ENCODE assay signal across 8 mouse cellular contexts in the genomic region with DNA sequence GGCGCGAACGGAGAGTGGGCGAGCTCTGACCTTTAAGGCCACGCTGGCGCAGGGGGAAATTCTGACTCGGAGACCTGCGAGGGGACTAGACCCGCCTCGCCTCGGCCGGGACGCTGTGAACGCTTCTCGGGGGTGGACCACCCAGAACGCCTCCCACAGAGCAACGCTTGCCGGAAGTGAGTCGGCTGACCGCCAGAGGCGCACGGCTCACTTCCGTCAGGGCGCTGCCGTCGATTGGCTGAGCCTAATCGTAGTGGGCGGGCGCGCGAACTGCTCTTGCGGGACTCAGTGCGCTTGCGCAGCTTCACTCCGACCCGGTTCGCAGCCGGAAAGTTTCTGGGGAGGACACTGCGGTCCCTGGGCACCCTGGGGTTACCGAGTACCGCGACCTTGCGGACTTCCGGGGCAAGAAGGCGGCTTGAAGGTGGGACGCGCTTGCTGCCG. TPM values are rescaled to one million over a fixed set of nuclear protein-coding genes. Genes with fewer than 3 reads are reported as not detected.
DNase-seq lines count a peak whose midpoint lies in the region; ATAC-seq lines count a peak whose summit lies in the region.

A gene (minus strand): TSS at position 148 of the 444 bp plus-strand sequence.
A gene (plus strand): TSS at position 273 of the 444 bp plus-strand sequence.

- no peaks in the 10 kb centered on the region for H3K27me3 ChIP-seq in heart, embryonic 14.5 days (ENCODE audit: control insufficient read depth, insufficient read depth, low read length)
- H3K27me3 ChIP-seq in liver, embryonic 13.5 days = no peaks in the 10 kb centered on the region
- no peaks in the 10 kb centered on the region for H3K27me3 ChIP-seq in stomach, embryonic 16.5 days (ENCODE audit: control insufficient read depth, insufficient read depth, low read length)

- no peaks in the 10 kb centered on the region for H3K9me3 ChIP-seq in heart, embryonic 14.5 days (ENCODE audit: control insufficient read depth, low read length)
- H3K9me3 ChIP-seq in liver, embryonic 13.5 days (replicated peaks) = no peaks in the 10 kb centered on the region
- no peaks in the 10 kb centered on the region for H3K9me3 ChIP-seq in stomach, embryonic 16.5 days (replicated peaks; ENCODE audit: control insufficient read depth, low read length)

- H3K27ac ChIP-seq in heart, embryonic 14.5 days (replicated peaks in 1 of 2; ENCODE audit: control insufficient read depth in 1 of 2, insufficient read depth in 1 of 2, low read depth in 2 of 2, low read length in 2 of 2) = peak within 1 kb of the TSS; percentile 84 to 88
- H3K27ac ChIP-seq in liver, embryonic 13.5 days = peak within 1 kb of the TSS; percentile 87
- peak within 1 kb of the TSS; percentile 93 for H3K27ac ChIP-seq in stomach, embryonic 16.5 days (ENCODE audit: low read length)

- H3K36me3 ChIP-seq in heart, embryonic 14.5 days (ENCODE audit: control insufficient read depth, insufficient read depth, low read length) = no peaks in the 10 kb centered on the region
- no peaks in the 10 kb centered on the region for H3K36me3 ChIP-seq in liver, embryonic 13.5 days
- no peaks in the 10 kb centered on the region for H3K36me3 ChIP-seq in stomach, embryonic 16.5 days (ENCODE audit: control insufficient read depth, insufficient read depth, low read length)

- peak; percentile 98 for DNase-seq in CD4-positive helper T cell, adult 2 months (ENCODE audit: low read depth, low spot score)
- DNase-seq in brain, embryonic 18.5 days (ENCODE audit: low read depth, low spot score) = peak; percentile 87
- DNase-seq in kidney, postnatal 14 days = peak; percentile 99
- peak; percentile 96 for DNase-seq in liver, embryonic 13.5 days
- peak; percentile 96 for DNase-seq in neural tube, embryonic 10.5 days (ENCODE audit: extremely low spot score, low spot score)

- H3K4me2 ChIP-seq in heart, embryonic 14.5 days (ENCODE audit: low read length) = peak within 1 kb of the TSS; percentile 89
- peak within 1 kb of the TSS; percentile 83 for H3K4me2 ChIP-seq in liver, embryonic 13.5 days
- H3K4me2 ChIP-seq in stomach, embryonic 16.5 days (ENCODE audit: low read depth, low read length) = peak within 1 kb of the TSS; percentile 83

- H3K9ac ChIP-seq in heart, embryonic 14.5 days (ENCODE audit: low read length) = peak within 1 kb of the TSS; percentile 86
- H3K9ac ChIP-seq in liver, embryonic 13.5 days = peak within 1 kb of the TSS; percentile 81
- H3K9ac ChIP-seq in stomach, embryonic 16.5 days (ENCODE audit: low read length) = peak within 1 kb of the TSS; percentile 89

- WGBS in heart, embryonic 14.5 days = under 1% methylated on average over 48 of the region's 48 CpGs
- WGBS in liver, embryonic 13.5 days (ENCODE audit: insufficient replicate concordance) = under 1% methylated on average over 48 of the region's 48 CpGs
- WGBS in stomach, embryonic 16.5 days = under 1% methylated on average over 48 of the region's 48 CpGs

- peaks cover 15 to 20% of the 10 kb centered on the region in 2 experiments for H3K4me1 ChIP-seq in heart, embryonic 14.5 days (ENCODE audit: control insufficient read depth in 2 of 2, insufficient read depth in 2 of 2, low read length in 2 of 2)
- H3K4me1 ChIP-seq in liver, embryonic 13.5 days (replicated peaks) = peaks cover 34% of the 10 kb centered on the region
- H3K4me1 ChIP-seq in stomach, embryonic 16.5 days (ENCODE audit: control insufficient read depth, insufficient read depth, low read length) = peaks cover 23% of the 10 kb centered on the region

- H3K4me3 ChIP-seq in heart, embryonic 14.5 days (ENCODE audit: control insufficient read depth in 1 of 2, insufficient read depth in 1 of 2, low read depth in 1 of 2, low read length in 2 of 2) = peak within 1 kb of the TSS; percentile 64 to 83
- peak within 1 kb of the TSS; percentile 75 for H3K4me3 ChIP-seq in liver, embryonic 13.5 days (replicated peaks)
- H3K4me3 ChIP-seq in stomach, embryonic 16.5 days (replicated peaks; ENCODE audit: low read length) = peak within 1 kb of the TSS; percentile 80

- peak; percentile 90 for ATAC-seq in erythroid progenitor cell, adult 5-6 weeks (replicated peaks; ENCODE audit: low FRiP score, poor library complexity, severe bottlenecking)
- peak; percentile 85 for ATAC-seq in heart, embryonic 14.5 days (ENCODE audit: insufficient number of reproducible peaks, insufficient read depth, low FRiP score, low read depth)
- peak; percentile 88 for ATAC-seq in liver, embryonic 13.5 days (ENCODE audit: low read depth)
- peak; percentile 89 for ATAC-seq in stomach, embryonic 16.5 days (ENCODE audit: insufficient read depth, low FRiP score)

RNA-seq across cellular contexts. Expression of the first gene that starts in this region (rescaled TPM):
- total RNA-seq in erythroid progenitor cell, adult 5-6 weeks (2015; ENCODE audit: low replicate concordance) = 32.4 and 104 TPM in 2 replicates
- 61.9 and 62.5 TPM in 2 replicates for total RNA-seq in erythroid progenitor cell, adult 5-6 weeks (2017; ENCODE audit: low replicate concordance)
- polyA plus RNA-seq in heart, embryonic 14.5 days (2014; fragmentation: Nextera tagmentation; extraction: Ambion mirVana) = 333 and 351 TPM in 2 replicates
- polyA plus RNA-seq in liver, embryonic 13.5 days (2015; fragmentation: Nextera tagmentation; extraction: Ambion mirVana) = 302 and 304 TPM in 2 replicates
- polyA plus RNA-seq in stomach, embryonic 16.5 days (2015; fragmentation: Nextera tagmentation; extraction: Ambion mirVana) = 362 and 368 TPM in 2 replicates

RNA-seq across cellular contexts. Expression of the second gene that starts in this region (rescaled TPM):
- 6.7 TPM in 1 of 2 replicates, not detected in the other for total RNA-seq in erythroid progenitor cell, adult 5-6 weeks (2015; ENCODE audit: low replicate concordance)
- 1.3 TPM in 1 of 2 replicates, not detected in the other for total RNA-seq in erythroid progenitor cell, adult 5-6 weeks (2017; ENCODE audit: low replicate concordance)
- 1.8 and 2.1 TPM in 2 replicates for polyA plus RNA-seq in heart, embryonic 14.5 days (2014; fragmentation: Nextera tagmentation; extraction: Ambion mirVana)
- 0.17 and 0.20 TPM in 2 replicates for polyA plus RNA-seq in liver, embryonic 13.5 days (2015; fragmentation: Nextera tagmentation; extraction: Ambion mirVana)
- polyA plus RNA-seq in stomach, embryonic 16.5 days (2015; fragmentation: Nextera tagmentation; extraction: Ambion mirVana) = 0.84 and 1.3 TPM in 2 replicates

Comparison
In these comparisons a context has a peak if more than half of its experiments do, and no peak if none do; other contexts are left out.
1. Peak in every context shown above with its lines: DNase-seq, ATAC-seq, H3K4me3 ChIP-seq and H3K27ac ChIP-seq.